Mouse (Mus musculus) bone marrow macrophage, adult 2 months (primary cell): Measurements from ENCODE around the gene Fancd2os.

Experiments
- CTCF ChIP-seq: IDR thresholded peaks from 2 replicates; pipeline ENCODE4 v1.5.1; 2012; ENCODE audit warnings: low read depth, mild to moderate bottlenecking, low read length, moderate library complexity
- POLR2A ChIP-seq: IDR thresholded peaks from 2 replicates; pipeline ENCODE4 v1.6.1; 2012; ENCODE audit warnings: mild to moderate bottlenecking, low read depth, low read length, borderline replicate concordance

- TF ChIP-seq POLR2A (no peak), CTCF (no peak)
These were observed 44.3 kb upstream of the Fancd2os start for GRCm38 (mm10) chr6:113644808-113645207.
